Mouse (Mus musculus): ENCODE data around the gene Lrrc4c. TPM values are rescaled to one million over a fixed set of nuclear protein-coding genes. Genes with fewer than 3 reads are reported as not detected.
A peak's percentile ranks its signal among the peaks of the same experiment; 100 is the strongest.

The Lrrc4c gene
- total RNA-seq, 2 experiments from 2014 or later, result 127 to 128 TPM

DNA sequence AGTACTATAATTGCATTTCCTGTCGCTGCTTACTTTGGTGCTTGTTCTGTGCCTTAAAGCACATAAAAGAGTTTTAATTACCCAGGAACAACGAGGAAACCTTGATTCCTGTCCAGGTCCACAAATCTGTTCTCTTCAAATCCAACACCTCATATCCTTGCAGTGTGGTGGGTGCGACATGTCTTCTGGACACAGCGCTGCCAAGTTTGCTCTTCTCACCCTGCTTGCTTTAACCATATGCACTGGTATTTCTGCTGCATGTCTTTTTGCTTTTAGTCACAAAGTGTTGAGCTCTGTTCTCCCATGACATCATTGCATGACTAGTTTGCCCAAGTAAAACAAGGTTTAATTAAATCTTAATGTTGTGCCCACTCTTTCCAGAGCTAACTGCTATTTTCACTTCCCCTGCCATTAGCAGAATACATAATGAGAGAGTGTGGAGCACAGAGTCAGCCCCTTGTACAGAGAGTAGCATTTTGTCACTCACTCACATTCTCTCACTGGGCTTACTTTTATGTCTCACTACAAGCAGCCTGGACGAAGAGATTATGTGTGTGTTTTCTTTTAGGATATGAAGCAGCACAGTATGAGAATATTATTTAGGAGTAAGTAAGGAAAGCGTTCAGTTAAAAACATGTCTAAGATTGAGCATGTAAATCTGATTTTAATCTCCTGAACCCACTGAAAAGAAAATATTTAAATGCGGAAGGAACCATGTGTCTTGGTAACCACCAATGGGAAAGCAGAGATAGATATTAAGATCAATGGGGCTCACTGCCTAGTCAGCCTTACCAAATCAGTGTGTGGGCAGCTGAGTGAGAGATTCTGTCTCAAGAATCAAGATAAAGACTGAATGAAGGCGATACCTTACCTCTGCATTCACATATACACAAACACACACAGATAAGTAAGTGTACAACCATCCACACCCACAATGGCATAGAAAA is 1096.7 kb downstream of the Lrrc4c start:
- intact Hi-C loops (cut with DNase I), result no loop called here
- DNase-seq (ENCODE audit: low spot score in 2 of 2), result peak; percentile 49 to 76

GRCm38 (mm10) chr2:97434140-97434539 is 1116.2 kb downstream of the Lrrc4c start:
- intact Hi-C loops (cut with DNase I), result no loop called here
- DNase-seq (ENCODE audit: low spot score in 2 of 2), result no peak

- DNase-seq (ENCODE audit: low spot score in 2 of 2), result no peak
- intact Hi-C loops (cut with DNase I), result no loop called here
Observed at GRCm38 (mm10) chr2:97435616-97436015, 1117.6 kb downstream of the Lrrc4c start.

DNA sequence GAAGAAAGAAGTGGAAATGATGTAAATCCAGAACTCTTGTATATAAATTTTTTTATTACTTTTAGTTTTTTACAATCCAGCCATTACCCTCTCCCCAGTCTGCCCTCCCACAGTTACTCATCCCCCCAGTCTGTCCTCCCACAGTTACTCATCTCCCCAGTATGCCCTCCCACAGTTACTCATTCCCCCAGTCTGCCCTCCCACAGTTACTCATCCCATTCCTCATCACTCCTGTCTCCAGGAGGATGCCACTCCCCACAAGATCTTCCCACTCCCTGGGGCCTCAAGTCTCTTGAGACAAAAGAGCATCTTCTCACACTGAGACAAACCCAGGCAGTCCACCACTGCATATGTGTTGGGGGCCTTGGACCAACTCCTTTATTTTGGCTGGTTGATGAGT is 1119.8 kb downstream of the Lrrc4c start:
- intact Hi-C loops (cut with DNase I), result no loop called here
- DNase-seq (ENCODE audit: low spot score in 2 of 2), result no peak

GRCm38 (mm10) chr2:97463573-97463972 is 1145.6 kb downstream of the Lrrc4c start:
- intact Hi-C loops (cut with DNase I), result loop anchor here (10.0 kb wide), 2 partner anchors 251 to 661 kb away; no protein-coding TSS in a partner anchor
- DNase-seq (ENCODE audit: low spot score in 2 of 2), result no peak

DNA sequence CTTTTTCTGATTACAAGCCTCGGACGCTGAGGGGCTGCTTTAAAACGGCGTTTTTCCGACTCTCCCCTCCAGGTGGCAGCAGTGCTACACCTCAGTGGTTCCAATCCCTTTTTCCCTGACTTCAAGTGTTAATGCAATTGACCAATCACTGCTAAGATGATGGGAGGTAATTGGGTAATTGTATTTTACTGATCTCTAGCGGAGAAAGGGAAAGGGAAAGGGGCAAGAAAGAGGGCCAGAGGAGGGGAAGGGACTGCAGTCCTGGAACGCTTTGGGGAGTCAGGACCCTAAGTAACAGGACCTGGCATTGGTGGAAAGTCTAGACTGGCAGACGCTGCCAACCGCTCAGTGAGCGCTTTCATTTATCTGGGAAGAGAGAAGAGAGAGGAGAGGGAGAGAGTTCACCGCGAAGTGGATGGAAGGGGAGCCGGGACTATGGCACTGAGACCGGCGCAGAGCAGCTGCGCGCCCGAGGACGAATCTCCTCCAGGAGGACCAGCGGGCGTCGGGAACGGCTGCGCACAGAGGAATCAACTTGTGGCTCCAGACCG is 1148.3 kb downstream of the Lrrc4c start:
- intact Hi-C loops (cut with DNase I), result loop anchor here (5.0 to 10.0 kb wide), 3 partner anchors 248 to 879 kb away; no protein-coding TSS in a partner anchor
- DNase-seq (ENCODE audit: low spot score in 2 of 2), result peak; percentile 95 to 97

DNA sequence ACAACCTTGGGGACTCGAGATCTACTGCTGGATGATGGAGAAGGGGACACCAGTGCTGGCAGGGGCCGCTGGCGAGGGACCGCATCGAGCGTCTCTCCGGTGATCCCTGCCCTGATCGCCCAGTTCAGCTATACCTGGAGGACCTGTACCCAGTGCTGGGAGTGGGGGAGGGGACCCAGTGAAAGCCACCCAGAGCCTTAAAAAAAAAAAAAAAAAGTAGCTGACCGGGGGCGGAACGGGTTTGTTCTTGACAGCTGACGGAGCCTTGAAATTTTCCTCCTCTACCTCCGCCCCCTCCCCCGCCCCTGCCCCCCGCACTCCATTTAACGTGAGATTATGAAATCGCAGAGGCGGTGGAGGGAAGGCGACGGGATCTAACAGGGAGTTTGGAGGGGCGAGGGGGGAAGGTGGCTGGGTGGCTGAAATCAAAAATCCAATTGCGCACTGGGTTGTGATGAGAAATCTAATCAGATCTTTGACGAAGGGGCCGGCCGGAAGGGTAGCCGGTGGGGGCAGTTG is 1149.1 kb downstream of the Lrrc4c start:
- peak; percentile 61 to 65 for DNase-seq (ENCODE audit: low spot score in 2 of 2)
- intact Hi-C loops (cut with DNase I), result loop anchor here (5.0 to 10.0 kb wide), 3 partner anchors 248 to 880 kb away; no protein-coding TSS in a partner anchor

DNA sequence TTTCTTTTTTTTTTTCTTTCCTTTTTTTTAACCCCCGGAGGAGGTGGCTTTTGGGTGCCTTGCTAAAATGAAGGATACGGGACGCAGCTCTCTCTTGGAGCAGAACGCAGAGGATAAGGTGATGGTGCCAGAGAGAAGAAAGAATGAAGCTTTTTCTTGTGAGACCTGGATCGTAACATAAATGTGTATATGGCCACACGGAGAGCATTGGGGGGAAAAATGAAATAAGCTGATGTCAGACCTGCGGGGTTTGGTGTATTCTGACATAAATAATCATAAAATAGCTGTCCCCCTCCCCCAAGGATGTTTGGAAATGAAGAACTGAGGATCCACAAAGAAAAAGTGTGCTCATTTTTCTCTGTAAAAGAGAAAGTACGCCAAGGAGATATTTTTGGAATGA is 1149.7 kb downstream of the Lrrc4c start:
- DNase-seq (ENCODE audit: low spot score in 2 of 2), result peak in 1 of 2 experiments; percentile 10
- intact Hi-C loops (cut with DNase I), result loop anchor here (5.0 to 10.0 kb wide), 3 partner anchors 247 to 880 kb away; no protein-coding TSS in a partner anchor

GRCm38 (mm10) chr2:97468372-97468771 is 1150.4 kb downstream of the Lrrc4c start:
- DNase-seq (ENCODE audit: low spot score in 2 of 2), result peak; percentile 25 to 33
- intact Hi-C loops (cut with DNase I), result loop anchor here (5.0 to 10.0 kb wide), 3 partner anchors 246 to 881 kb away; no protein-coding TSS in a partner anchor

DNA sequence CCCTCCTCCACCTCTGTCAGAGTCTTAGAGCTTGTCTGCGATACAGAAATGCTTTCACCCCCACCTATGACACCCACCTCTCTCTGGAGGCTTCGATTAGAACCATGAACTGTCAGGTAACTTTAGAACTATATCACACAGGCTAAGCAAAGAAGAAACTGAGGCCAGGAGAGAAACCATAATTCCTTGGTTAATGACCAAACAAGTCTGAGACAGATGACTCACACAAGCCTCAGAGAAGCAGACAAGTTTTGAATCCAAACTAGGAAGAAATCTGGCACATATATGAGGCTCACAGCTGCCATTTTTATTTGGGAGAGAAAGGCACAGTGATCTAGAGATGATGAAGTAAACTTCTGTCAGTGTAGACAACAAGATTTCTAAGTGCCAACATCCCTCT is 1151.4 kb downstream of the Lrrc4c start:
- intact Hi-C loops (cut with DNase I), result loop anchor here (5.0 to 10.0 kb wide), 3 partner anchors 245 to 882 kb away; no protein-coding TSS in a partner anchor
- no peak for DNase-seq (ENCODE audit: low spot score in 2 of 2)

DNA sequence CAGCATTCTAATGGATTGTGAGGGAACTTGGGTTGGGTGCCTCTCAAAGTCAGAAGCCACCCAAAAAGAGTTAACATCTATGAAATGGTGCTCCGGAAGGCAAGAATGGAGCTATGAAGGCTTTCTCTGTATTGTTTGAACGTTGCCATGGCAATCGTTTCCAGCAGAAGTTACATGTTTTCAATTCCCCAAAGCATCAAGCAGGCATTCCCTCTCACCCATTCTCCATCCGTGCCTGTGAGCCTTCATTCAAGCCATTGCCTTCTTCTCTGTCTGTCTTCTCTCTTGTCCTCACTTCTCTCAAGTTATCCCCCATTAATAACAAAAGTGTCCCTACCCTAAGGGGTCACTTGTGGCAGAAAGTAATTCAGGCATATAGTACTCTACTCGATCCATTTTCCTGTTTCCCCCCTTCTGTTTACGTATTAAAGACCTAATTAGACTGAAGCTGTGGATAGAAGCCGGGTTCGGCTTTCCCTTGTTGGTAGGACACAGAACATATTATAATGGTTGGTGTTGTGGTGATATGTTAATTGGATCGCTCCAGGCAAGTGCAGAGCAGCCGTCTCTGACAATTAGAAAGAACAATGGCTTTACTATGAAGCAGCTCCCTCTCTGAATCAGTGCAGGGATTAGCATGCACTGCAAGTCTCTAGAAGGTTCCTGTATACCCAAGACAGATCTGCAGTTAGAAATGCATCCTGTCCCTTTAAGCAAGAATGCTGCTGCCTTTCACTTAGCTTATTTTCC is 1160.4 kb downstream of the Lrrc4c start:
- DNase-seq (ENCODE audit: low spot score in 2 of 2), result peak; percentile 19 to 57
- intact Hi-C loops (cut with DNase I), result loop anchor here (10.0 kb wide), 2 partner anchors 106 to 136 kb away; no protein-coding TSS in a partner anchor

DNA sequence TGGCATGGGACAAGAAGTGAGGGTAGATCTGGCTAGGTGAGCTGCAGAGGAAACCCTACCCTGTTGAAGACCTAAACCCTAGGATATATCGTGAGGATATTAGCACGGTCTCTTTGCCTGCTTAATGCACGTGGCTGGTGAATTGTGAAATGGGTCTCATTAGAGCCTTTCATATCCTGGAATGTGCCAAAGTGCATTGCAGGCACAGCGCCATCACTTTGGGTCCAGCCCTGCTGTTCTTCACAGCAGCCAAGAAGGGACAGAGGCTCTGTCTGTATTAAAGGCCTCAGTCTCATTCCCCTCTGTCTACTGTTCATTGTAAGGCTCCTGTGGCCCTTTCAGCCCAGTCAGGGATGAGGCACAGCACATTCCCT is 1160.9 kb downstream of the Lrrc4c start:
- intact Hi-C loops (cut with DNase I), result loop anchor here (10.0 kb wide), 2 partner anchors 106 to 136 kb away; no protein-coding TSS in a partner anchor
- peak; percentile 43 to 47 for DNase-seq (ENCODE audit: low spot score in 2 of 2)

DNA sequence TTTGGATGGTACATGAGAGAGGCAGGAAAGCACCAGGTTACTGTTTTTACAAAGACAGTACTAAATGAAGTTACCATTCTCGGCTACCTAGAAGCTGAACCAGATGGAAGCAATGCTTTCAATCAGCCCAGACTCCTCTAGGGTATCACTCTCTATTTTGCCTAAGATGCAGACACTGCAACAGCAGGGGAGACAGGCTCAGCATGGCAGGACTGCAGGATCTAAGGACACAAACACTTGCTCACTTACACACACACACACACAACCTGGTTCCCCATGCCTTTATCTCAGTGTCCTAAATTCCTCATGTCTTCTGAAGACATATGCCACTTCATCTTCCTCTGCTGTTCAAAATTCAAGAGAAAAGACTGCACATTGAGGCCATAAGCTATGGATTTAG is 1167.0 kb downstream of the Lrrc4c start:
- no peak for DNase-seq (ENCODE audit: low spot score in 2 of 2)
- intact Hi-C loops (cut with DNase I), result no loop called here

DNA sequence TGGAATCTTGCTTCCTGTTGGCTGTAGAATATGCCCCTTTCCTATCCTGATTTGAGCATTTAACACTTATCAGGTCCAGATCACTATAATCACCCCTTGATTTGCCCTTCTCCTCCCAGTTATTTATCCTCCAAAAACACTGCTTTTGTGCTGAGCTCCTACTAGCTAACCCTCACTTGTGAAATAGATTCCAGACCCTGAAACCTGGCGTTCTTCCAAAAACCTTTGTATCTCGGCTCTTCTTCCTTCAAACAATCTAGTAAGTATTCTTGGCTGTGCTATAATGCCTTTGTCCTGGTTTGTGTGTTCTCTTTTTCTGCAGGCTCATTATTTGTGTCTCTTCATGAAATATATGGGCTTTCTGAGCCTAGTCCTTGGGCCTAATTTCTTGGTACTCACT is 1167.6 kb downstream of the Lrrc4c start:
- no peak for DNase-seq (ENCODE audit: low spot score in 2 of 2)
- intact Hi-C loops (cut with DNase I), result no loop called here

GRCm38 (mm10) chr2:97487567-97487966 is 1169.6 kb downstream of the Lrrc4c start:
- no peak for DNase-seq (ENCODE audit: low spot score in 2 of 2)
- intact Hi-C loops (cut with DNase I), result no loop called here

DNA sequence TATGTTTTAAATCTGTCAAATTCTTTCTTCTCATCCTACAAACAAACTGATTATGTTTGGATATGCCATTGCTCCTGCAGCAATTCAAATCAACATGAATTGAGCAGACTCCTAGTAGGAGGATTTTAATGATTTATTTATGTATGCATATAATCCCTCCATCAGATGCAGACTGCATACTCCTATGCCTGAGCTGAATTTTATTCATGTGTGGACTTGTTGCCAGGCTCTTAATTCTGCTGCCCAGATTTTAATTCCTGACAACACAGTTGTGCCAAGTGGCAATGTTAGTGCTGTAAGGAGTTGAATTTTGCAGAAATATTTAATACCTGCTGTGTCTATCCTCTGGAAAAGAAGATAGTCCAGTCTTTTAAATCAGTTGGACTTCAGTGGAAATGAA is 1179.1 kb downstream of the Lrrc4c start:
- DNase-seq (ENCODE audit: low spot score in 2 of 2), result no peak
- intact Hi-C loops (cut with DNase I), result no loop called here

- intact Hi-C loops (cut with DNase I), result no loop called here
- DNase-seq (ENCODE audit: low spot score in 2 of 2), result no peak
Observed at GRCm38 (mm10) chr2:97502501-97502900, 1184.5 kb downstream of the Lrrc4c start.

- intact Hi-C loops (cut with DNase I), result no loop called here
- peak in 1 of 2 experiments; percentile 3 for DNase-seq (ENCODE audit: low spot score in 2 of 2)
Observed at GRCm38 (mm10) chr2:97504902-97505301, 1186.9 kb downstream of the Lrrc4c start.

DNA sequence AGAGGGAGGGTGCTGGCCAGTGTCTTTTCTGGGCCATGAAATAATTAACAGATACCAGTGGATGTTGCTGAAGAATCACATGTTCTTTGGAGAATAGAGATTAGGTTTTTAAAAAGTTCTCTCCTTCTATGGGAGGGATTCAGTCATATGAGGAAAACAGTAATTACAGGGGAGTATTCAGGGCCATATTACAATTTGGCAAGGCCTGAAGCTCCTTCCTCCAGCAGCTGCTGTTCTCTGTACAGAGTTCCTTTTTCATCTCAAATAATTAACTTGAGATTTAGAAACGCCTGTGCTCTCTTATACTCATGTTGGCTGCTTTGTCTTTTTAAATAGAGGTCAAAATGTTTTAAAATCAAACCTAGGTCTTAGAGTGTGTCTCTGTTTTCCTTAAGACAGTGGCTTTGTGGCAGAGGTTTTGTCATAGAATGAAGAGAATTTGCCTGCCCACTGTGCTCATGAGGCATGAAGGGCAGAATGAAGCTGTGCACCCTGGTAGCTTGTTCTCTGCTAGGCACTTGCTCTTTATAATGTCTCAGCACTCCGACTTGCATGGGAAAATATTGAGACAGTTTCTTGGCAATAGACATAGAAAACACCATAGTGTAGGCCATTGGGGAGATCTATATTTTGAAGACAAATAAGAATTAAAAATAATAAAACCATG is 1206.4 kb downstream of the Lrrc4c start:
- DNase-seq (ENCODE audit: low spot score in 2 of 2), result no peak

More for the DNA sequence above, 1206.4 kb downstream of the Lrrc4c start:
- intact Hi-C loops (cut with DNase I), result no loop called here

All from left cerebral cortex, postnatal 14 days (tissue).